Mouse (Mus musculus) hindbrain, embryonic 15.5 days (tissue): ENCODE data around the gene Cbarp. TPM values are rescaled to one million over a fixed set of nuclear protein-coding genes. Genes with fewer than 3 reads are reported as not detected.
A peak's percentile ranks its signal among the peaks of the same experiment; 100 is the strongest.

Source experiments
- ATAC-seq: fragments of 200-750 bp; cut with Nextera tagmentation; 2 replicates; pipeline ENCODE4 v1.8.0; 2017; ENCODE audit warnings: low read depth, moderate number of reproducible peaks, moderate TSS enrichment; ENCODE audit not compliant: low FRiP score
- H3K27ac ChIP-seq: fragments of 300-500 bp; sonication (generic); replicated peaks from 2 replicates; pipeline ENCODE4 v1.5.1; 2015; ENCODE audit warnings: mild to moderate bottlenecking, inconsistent platforms
- H3K27me3 ChIP-seq: fragments of 300-500 bp; sonication (generic); 2 replicates; pipeline ENCODE4 v1.6.1; 2015; ENCODE audit warnings: control low read depth, inconsistent platforms
- H3K36me3 ChIP-seq: fragments of 300-500 bp; sonication (generic); 2 replicates; pipeline ENCODE4 v1.6.1; 2015; ENCODE audit warnings: control low read depth, inconsistent platforms
- H3K4me1 ChIP-seq: fragments of 300-500 bp; sonication (generic); replicated peaks from 2 replicates; pipeline ENCODE4 v1.6.1; 2015; ENCODE audit warnings: control low read depth, inconsistent platforms
- H3K4me2 ChIP-seq: fragments of 300-500 bp; sonication (generic); 2 replicates; pipeline ENCODE4 v1.6.1; 2015; ENCODE audit warnings: moderate library complexity, mild to moderate bottlenecking, inconsistent platforms
- H3K4me3 ChIP-seq: fragments of 300-500 bp; sonication (generic); 2 replicates; pipeline ENCODE4 v1.5.1; 2015; ENCODE audit warnings: mild to moderate bottlenecking, inconsistent platforms
- H3K9ac ChIP-seq: fragments of 300-500 bp; sonication (generic); 2 replicates; pipeline ENCODE4 v1.6.1; 2015; ENCODE audit warnings: inconsistent platforms
- H3K9me3 ChIP-seq: fragments of 300-500 bp; sonication (generic); 2 replicates; pipeline ENCODE4 v1.6.1; 2016; ENCODE audit warnings: control low read depth, inconsistent platforms
- WGBS: fragments of 180-500 bp; shearing (Covaris S2); methylation state at CpG from one replicate; pipeline ENCODE4 v1.1.7; 2015; 5-methylcytosine and 5-hydroxymethylcytosine counted together
- polyA plus RNA-seq: library from polyadenylated mRNA; unstranded; fragments of >200 nt; fragmentation: Nextera tagmentation; extraction: Ambion mirVana; gene quantifications from 2 replicates; pipeline ENCODE4 v1.2.1, GENCODE M21; 2015

Gene Cbarp
- polyA plus RNA-seq = 61.4 and 71.3 TPM in 2 replicates

- Histone ChIP-seq H3K4me2 (peak within 1 kb of the TSS; percentile 85), H3K9ac (peak within 1 kb of the TSS; percentile 96), H3K4me3 (peak within 1 kb of the TSS; percentile 84), H3K36me3 (peaks cover 21% of the 10 kb centered on the region), H3K9me3 (no peaks in the 10 kb centered on the region), H3K4me1 (peaks cover 67% of the 10 kb centered on the region), H3K27me3 (no peaks in the 10 kb centered on the region), H3K27ac (peak within 1 kb of the TSS; percentile 97)
- no peak for ATAC-seq
- 69% methylated on average over 10 of the region's 10 CpGs for WGBS
These were observed at the start of gene Cbarp for GRCm38 (mm10) chr10:80140666-80141035. Cbarp (minus strand) TSS chr10:80140835.

DNA sequence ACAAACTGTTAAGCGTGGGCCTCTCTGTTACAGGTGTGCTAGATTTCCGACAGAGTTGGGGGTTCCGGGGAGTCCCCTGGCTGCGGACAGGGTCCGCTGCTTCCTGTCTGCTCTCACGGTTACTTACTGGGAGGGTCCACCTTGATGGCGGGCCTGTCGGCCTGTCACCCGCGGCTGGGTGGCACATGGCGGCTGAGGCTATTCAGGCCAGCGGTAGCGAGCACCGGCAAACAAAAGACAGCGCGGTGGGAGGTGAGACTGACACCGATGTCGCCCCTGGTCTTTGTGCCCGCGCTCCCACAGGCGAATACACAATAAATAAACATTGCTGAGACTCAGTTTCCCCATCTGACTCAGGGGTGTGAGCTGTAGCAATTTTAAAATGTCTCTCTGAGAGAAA is 49.4 kb upstream of the Cbarp start:
- Histone ChIP-seq H3K36me3 (peaks cover 9% of the 10 kb centered on the region; the same call in 1 of the 2 replicates), H3K4me1 (peaks cover 18% of the 10 kb centered on the region), H3K9ac (peak overlapping the region; percentile 57), H3K27ac (peak overlapping the region; percentile 82), H3K4me3 (peak overlapping the region; percentile 38), H3K9me3 (no peaks in the 10 kb centered on the region), H3K27me3 (no peaks in the 10 kb centered on the region; the same call in 1 of the 2 replicates), H3K4me2 (peak overlapping the region; percentile 74)
- 9% methylated on average over 21 of the region's 21 CpGs for WGBS
- ATAC-seq = no peak

DNA sequence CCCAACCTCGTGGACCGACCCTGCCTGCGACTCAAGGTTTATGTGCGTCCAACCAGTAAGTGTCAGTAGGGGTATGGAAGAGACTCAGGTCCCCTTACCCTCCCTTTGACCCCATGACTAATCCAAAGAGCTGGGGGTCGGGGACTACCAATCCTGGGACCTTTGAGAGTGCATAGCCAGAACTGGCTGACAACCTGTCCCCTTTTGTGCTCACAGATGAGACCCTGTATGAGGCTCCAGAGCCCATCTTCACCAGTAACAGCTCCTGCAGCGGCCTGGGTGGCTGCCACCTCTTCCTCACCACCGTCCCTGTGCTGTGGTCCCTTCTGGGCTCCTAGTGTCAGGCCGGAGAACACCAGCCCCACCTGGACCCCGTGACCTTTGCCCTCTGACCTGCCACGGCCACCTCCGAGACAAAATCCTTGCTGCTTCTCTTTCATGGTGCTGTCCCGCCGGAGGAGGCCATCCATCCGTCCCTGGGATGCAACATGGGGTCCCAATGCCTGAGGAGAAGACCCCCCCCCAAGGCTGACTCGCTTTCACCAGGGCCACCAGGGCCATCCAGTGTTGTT is 47.9 kb upstream of the Cbarp start:
- Histone ChIP-seq H3K4me3 (no peak overlapping the region), H3K9ac (no peak overlapping the region), H3K27ac (no peak overlapping the region), H3K4me1 (peaks cover 18% of the 10 kb centered on the region), H3K36me3 (peaks cover 9% of the 10 kb centered on the region; the same call in 1 of the 2 replicates), H3K4me2 (no peak overlapping the region), H3K27me3 (no peaks in the 10 kb centered on the region; the same call in 1 of the 2 replicates), H3K9me3 (no peaks in the 10 kb centered on the region)
- no peak for ATAC-seq
- WGBS = 69% methylated on average over 15 of the region's 15 CpGs

- WGBS = 83% methylated on average over 10 of the region's 10 CpGs
These were observed 47.1 kb upstream of the Cbarp start for GRCm38 (mm10) chr10:80187739-80188138.

DNA sequence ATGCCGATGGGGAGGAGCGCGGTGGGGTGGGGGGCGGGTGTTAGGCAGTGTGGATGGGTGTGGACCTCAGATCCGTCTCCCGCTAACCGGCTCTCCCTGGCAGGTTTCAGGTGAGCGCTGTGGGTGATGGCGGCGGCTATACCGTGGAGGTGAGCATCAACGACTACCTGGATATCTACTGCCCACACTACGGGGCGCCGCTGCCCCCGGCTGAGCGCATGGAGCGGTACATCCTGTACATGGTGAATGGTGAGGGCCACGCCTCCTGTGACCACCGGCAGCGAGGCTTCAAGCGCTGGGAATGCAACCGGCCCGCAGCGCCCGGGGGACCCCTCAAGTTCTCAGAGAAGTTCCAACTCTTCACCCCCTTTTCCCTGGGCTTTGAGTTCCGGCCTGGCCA is 46.0 kb upstream of the Cbarp start:
- 41% methylated on average over 27 of the region's 27 CpGs for WGBS
- Histone ChIP-seq H3K36me3 (peaks cover 9% of the 10 kb centered on the region; the same call in 1 of the 2 replicates), H3K4me1 (peaks cover 27% of the 10 kb centered on the region), H3K27me3 (no peaks in the 10 kb centered on the region; the same call in 1 of the 2 replicates), H3K9ac (no peak overlapping the region), H3K27ac (no peak overlapping the region), H3K4me3 (no peak overlapping the region), H3K4me2 (no peak overlapping the region), H3K9me3 (no peaks in the 10 kb centered on the region)
- ATAC-seq = no peak

More at GRCm38 (mm10) chr10:80187739-80188138, 47.1 kb upstream of the Cbarp start:
- Histone ChIP-seq H3K27ac (no peak overlapping the region), H3K4me2 (no peak overlapping the region), H3K27me3 (no peaks in the 10 kb centered on the region; the same call in 1 of the 2 replicates), H3K4me3 (no peak overlapping the region), H3K36me3 (peaks cover 9% of the 10 kb centered on the region; the same call in 1 of the 2 replicates), H3K4me1 (peaks cover 18% of the 10 kb centered on the region), H3K9ac (no peak overlapping the region), H3K9me3 (no peaks in the 10 kb centered on the region)
- ATAC-seq = no peak

DNA sequence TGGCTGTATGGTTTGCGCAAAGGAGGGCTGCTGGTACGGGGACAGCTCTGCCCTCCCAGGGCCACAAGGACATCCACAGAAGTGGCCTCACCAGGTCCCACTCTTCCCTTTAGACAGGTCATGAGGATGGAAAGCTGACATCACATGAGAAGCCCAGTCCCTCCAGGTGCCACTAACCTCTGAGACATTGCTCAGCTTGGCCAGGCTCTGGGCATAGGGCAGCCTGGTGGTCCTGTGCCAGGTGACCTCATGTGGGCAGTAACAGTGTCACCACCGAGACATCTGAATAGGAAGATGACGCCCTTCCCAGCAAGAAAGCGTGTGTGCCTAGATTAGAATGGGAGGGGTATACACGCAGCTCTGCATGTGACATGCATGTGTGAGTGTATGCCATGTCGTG is 41.9 kb upstream of the Cbarp start:
- WGBS = 91% methylated on average over 7 of the region's 7 CpGs
- H3K36me3 ChIP-seq = no peaks in the 10 kb centered on the region
- no peak overlapping the region for H3K4me2 ChIP-seq
- peaks cover 29% of the 10 kb centered on the region for H3K4me1 ChIP-seq
- no peak overlapping the region for H3K27ac ChIP-seq
- H3K9me3 ChIP-seq = no peaks in the 10 kb centered on the region
- H3K9ac ChIP-seq = no peak overlapping the region
- no peak for ATAC-seq
- H3K4me3 ChIP-seq = no peak overlapping the region
- H3K27me3 ChIP-seq = no peaks in the 10 kb centered on the region

GRCm38 (mm10) chr10:80180823-80181222 is 40.2 kb upstream of the Cbarp start:
- WGBS = 35% methylated on average over 5 of the region's 5 CpGs
- no peak overlapping the region for H3K27ac ChIP-seq

DNA sequence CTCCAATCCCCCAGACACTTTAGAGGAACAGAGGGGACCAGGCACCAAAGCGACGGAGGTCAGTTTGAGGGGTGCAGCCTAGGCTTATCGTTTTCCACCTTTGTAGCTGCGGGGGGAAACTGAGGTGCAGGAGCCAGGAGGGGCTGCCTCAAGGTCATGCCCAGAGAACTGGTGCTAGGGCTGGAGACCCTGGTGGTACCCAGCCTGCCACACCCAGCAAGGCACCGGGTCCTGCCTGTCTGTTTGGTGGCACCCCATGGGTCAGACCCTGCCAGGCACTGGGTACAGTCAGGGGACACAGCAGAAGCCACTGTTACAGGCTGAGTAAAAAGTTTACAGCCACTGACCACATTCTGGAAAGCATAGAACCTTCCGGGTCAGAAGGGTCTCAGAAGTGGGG is 39.7 kb upstream of the Cbarp start:
- Histone ChIP-seq H3K27me3 (no peaks in the 10 kb centered on the region), H3K9ac (peak overlapping the region; percentile 81), H3K4me1 (peaks cover 32% of the 10 kb centered on the region), H3K27ac (no peak overlapping the region), H3K4me2 (peak overlapping the region; percentile 83), H3K4me3 (peak overlapping the region; percentile 83), H3K9me3 (no peaks in the 10 kb centered on the region), H3K36me3 (no peaks in the 10 kb centered on the region)
- 49% methylated on average over 6 of the region's 6 CpGs for WGBS
- no peak for ATAC-seq

More at GRCm38 (mm10) chr10:80180823-80181222, 40.2 kb upstream of the Cbarp start:
- no peak for ATAC-seq
- H3K4me1 ChIP-seq = peaks cover 30% of the 10 kb centered on the region
- no peaks in the 10 kb centered on the region for H3K9me3 ChIP-seq
- peak overlapping the region; percentile 81 for H3K9ac ChIP-seq
- no peaks in the 10 kb centered on the region for H3K27me3 ChIP-seq
- no peaks in the 10 kb centered on the region for H3K36me3 ChIP-seq
- H3K4me2 ChIP-seq = peak overlapping the region; percentile 83
- H3K4me3 ChIP-seq = peak overlapping the region; percentile 83

- no peaks in the 10 kb centered on the region for H3K36me3 ChIP-seq
- H3K4me2 ChIP-seq = peak within 1 kb of the TSS; percentile 83
- peak; percentile 72 for ATAC-seq
- H3K4me1 ChIP-seq = peaks cover 32% of the 10 kb centered on the region
- H3K9ac ChIP-seq = peak within 1 kb of the TSS; percentile 81
- H3K9me3 ChIP-seq = no peaks in the 10 kb centered on the region
- H3K4me3 ChIP-seq = peak within 1 kb of the TSS; percentile 83
- 2% methylated on average over 55 of the region's 106 CpGs for WGBS
- peak within 1 kb of the TSS; percentile 71 for H3K27ac ChIP-seq
- no peaks in the 10 kb centered on the region for H3K27me3 ChIP-seq
These were observed 38.7 kb upstream of the Cbarp start, which contains the start of gene Efna2 for GRCm38 (mm10) chr10:80179068-80180051. Efna2 (plus strand) TSS chr10:80179482.

- H3K4me2 ChIP-seq = no peak overlapping the region
- no peak for ATAC-seq
- H3K27ac ChIP-seq = no peak overlapping the region
- peaks cover 40% of the 10 kb centered on the region for H3K4me1 ChIP-seq
- no peak overlapping the region for H3K4me3 ChIP-seq
- H3K36me3 ChIP-seq = no peaks in the 10 kb centered on the region
- H3K9ac ChIP-seq = no peak overlapping the region
- WGBS = 45% methylated on average over 7 of the region's 7 CpGs
- H3K9me3 ChIP-seq = no peaks in the 10 kb centered on the region
- no peaks in the 10 kb centered on the region for H3K27me3 ChIP-seq
These were observed 37.0 kb upstream of the Cbarp start for GRCm38 (mm10) chr10:80177441-80178279.

DNA sequence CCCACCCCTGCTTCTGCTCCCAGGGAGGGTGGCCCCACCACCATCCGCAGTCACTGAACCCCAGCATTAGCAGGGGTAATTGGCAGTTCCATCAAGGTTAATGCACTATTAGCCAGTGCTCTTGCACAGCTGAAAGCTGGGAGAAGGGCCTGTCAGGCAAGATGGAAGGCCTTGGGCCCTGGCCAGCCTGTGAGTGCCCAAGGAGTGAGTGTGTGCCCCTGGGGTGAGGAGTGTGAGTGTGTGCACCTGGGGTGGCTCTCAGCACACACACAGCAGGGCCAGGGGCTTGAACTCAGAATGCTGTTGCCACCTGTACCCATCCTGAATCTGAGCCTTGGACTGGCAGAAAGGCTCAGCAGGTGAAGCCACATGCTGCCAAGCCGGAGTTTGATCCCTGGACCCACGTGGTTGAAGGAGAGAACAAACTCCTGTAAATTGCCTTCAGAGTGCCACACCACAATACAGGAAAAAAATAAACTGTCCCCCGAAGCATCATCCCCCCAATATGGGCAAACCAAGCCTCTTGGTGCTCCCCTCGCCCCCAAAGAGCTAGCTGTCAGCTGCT is 35.7 kb upstream of the Cbarp start:
- Histone ChIP-seq H3K4me2 (no peak overlapping the region), H3K27me3 (no peaks in the 10 kb centered on the region), H3K4me1 (peaks cover 41% of the 10 kb centered on the region), H3K9me3 (no peaks in the 10 kb centered on the region), H3K4me3 (no peak overlapping the region), H3K27ac (no peak overlapping the region), H3K36me3 (peaks cover 10% of the 10 kb centered on the region), H3K9ac (no peak overlapping the region)
- no peak for ATAC-seq
- 74% methylated on average over 5 of the region's 5 CpGs for WGBS
